Mouse (Mus musculus) Patski (cell line): ENCODE data around the gene Gm21992. TPM values are rescaled to one million over a fixed set of nuclear protein-coding genes. Genes with fewer than 3 reads are reported as not detected.

ENCODE experiments used
- ATAC-seq: fragments of 100-300 bp; one replicate; pipeline ENCODE4 v1.8.0; 2021
- CTCF ChIA-PET: fragments of 350-600 bp; sonication (Branson Sonifier 250); formaldehyde crosslinking; loops from one replicate; lab custom pipeline; 2022; ENCODE audit warnings: inconsistent platforms; lab: Charles Lee
- POLR2A ChIA-PET: fragments of 350-600 bp; sonication (Branson Sonifier 250); formaldehyde crosslinking; loops from one replicate; lab custom pipeline; 2022; ENCODE audit warnings: antibody characterized with exemption, inconsistent platforms; lab: Charles Lee
- DNase-seq: peaks from one replicate; pipeline ENCODE4 v3.0.0-alpha.2; 2011; ENCODE audit warnings: low read depth, low spot score
- H3K27me3 ChIP-seq: fragments of 371-371 bp; one replicate; pipeline ENCODE4 v1.5.1; 2021
- CTCF ChIP-seq: fragments of 100-300 bp; IDR thresholded peaks from one replicate; pipeline ENCODE4 v1.5.1; 2021
- in situ Hi-C: fragments of 300-500 bp; cut with MboI; formaldehyde crosslinking; loops from 3 replicates; pipeline ENCODE4 v1.11.1; 2018; ENCODE audit warnings: low pct_unique_long_range_greater_than_20kb, mixed read lengths
- polyA plus RNA-seq: library from polyadenylated mRNA; unstranded; gene quantifications from one replicate; pipeline ENCODE4 v1.2.3, GENCODE M21; 2021

The Gm21992 gene
- polyA plus RNA-seq, 1 experiment from 2014 or later, result 9.9 TPM

GRCm38 (mm10) chr19:4842611-4843010, 31.2 kb upstream of the Gm21992 start:
- ChIA-PET CTCF (no interaction called here), POLR2A (no interaction called here)
- no peak for ATAC-seq
- H3K27me3 ChIP-seq, result peaks cover 59% of the 10 kb centered on the region
- DNase-seq, result no peak
- in situ Hi-C loops, result loop anchor here (5.0 to 10.0 kb wide), 2 partner anchors 85 to 198 kb away; partner anchors contain the start of gene Rbm4b
- no peak for TF ChIP-seq CTCF

GRCm38 (mm10) chr19:4840848-4841247, 29.4 kb upstream of the Gm21992 start:
- peaks cover 50% of the 10 kb centered on the region for H3K27me3 ChIP-seq
- ChIA-PET POLR2A (no interaction called here), CTCF (interaction anchor here (0.9 kb wide), 1 partner anchor 85 kb away, joined by 3 read pairs; no protein-coding TSS in a partner anchor)
- in situ Hi-C loops, result loop anchor here (5.0 to 10.0 kb wide), 2 partner anchors 84 to 196 kb away; partner anchors contain the start of gene Rbm4b
- no peak for ATAC-seq
- no peak for DNase-seq
- no peak for TF ChIP-seq CTCF

- CTCF ChIA-PET, result interaction anchor here (2.0 to 2.1 kb wide), 2 partner anchors 8 to 26 kb away, joined by 7 to 9 read pairs; no protein-coding TSS in a partner anchor
- in situ Hi-C loops, result no loop called here
- POLR2A ChIA-PET, result interaction anchor here (1.1 to 1.7 kb wide), 2 partner anchors 12 to 16 kb away, joined by 3 to 4 read pairs; partner anchors contain the start of gene Ctsf
- ATAC-seq (peak; percentile 91), DNase-seq (peak; percentile 63)
- H3K27me3 ChIP-seq, result peaks cover 36% of the 10 kb centered on the region
- TF ChIP-seq CTCF, result no peak
These were observed 27.7 kb upstream of the Gm21992 start, which contains the start of the genes Ccs and Ccdc87 for GRCm38 (mm10) chr19:4839149-4839548. Ccs (minus strand) TSS chr19:4839332. Ccdc87 (plus strand) TSS chr19:4839366.

- H3K27me3 ChIP-seq, result peaks cover 35% of the 10 kb centered on the region
- ChIA-PET CTCF (interaction anchor here (1.2 to 2.1 kb wide), 3 partner anchors 9 to 26 kb away, joined by 3 to 9 read pairs (median 7); no protein-coding TSS in a partner anchor), POLR2A (interaction anchor here (0.6 to 1.7 kb wide), 4 partner anchors 12 to 926 kb away, joined by 3 to 7 read pairs (median 4); partner anchors contain the start of genes Ndufs8 and Rbm4b)
- in situ Hi-C loops, result no loop called here
- ATAC-seq, result peak; percentile 40
- no peak for TF ChIP-seq CTCF
- no peak for DNase-seq
These were observed 27.2 kb upstream of the Gm21992 start for GRCm38 (mm10) chr19:4838526-4839140.

- TF ChIP-seq CTCF, result no peak
- H3K27me3 ChIP-seq, result peaks cover 24% of the 10 kb centered on the region
- no peak for ATAC-seq
- in situ Hi-C loops, result no loop called here
- no peak for DNase-seq
- ChIA-PET CTCF (interaction anchor here (1.4 kb wide), 1 partner anchor 10 kb away, joined by 3 read pairs; no protein-coding TSS in a partner anchor), POLR2A (no interaction called here)
These were observed 25.6 kb upstream of the Gm21992 start for GRCm38 (mm10) chr19:4837049-4837448.

GRCm38 (mm10) chr19:4836096-4836495, 24.7 kb upstream of the Gm21992 start:
- POLR2A ChIA-PET, result no interaction called here
- CTCF ChIA-PET, result interaction anchor here (1.4 kb wide), 1 partner anchor 11 kb away, joined by 3 read pairs; no protein-coding TSS in a partner anchor

GRCm38 (mm10) chr19:4833977-4834376, 22.6 kb upstream of the Gm21992 start:
- DNase-seq, result no peak
- ChIA-PET POLR2A (no interaction called here), CTCF (interaction anchor here (1.8 kb wide), 1 partner anchor 11 kb away, joined by 5 read pairs; no protein-coding TSS in a partner anchor)
- no peak for TF ChIP-seq CTCF
- in situ Hi-C loops, result no loop called here
- no peak for ATAC-seq
- no peaks in the 10 kb centered on the region for H3K27me3 ChIP-seq

More at GRCm38 (mm10) chr19:4836096-4836495, 24.7 kb upstream of the Gm21992 start:
- no peak for ATAC-seq
- TF ChIP-seq CTCF, result no peak
- peaks cover 15% of the 10 kb centered on the region for H3K27me3 ChIP-seq
- no peak for DNase-seq
- in situ Hi-C loops, result no loop called here

GRCm38 (mm10) chr19:4829156-4829555, 17.7 kb upstream of the Gm21992 start:
- in situ Hi-C loops, result no loop called here
- no peak for DNase-seq
- no peaks in the 10 kb centered on the region for H3K27me3 ChIP-seq
- ChIA-PET POLR2A (no interaction called here), CTCF (interaction anchor here (1.3 kb wide), 1 partner anchor 27 kb away, joined by 3 read pairs; no protein-coding TSS in a partner anchor)
- ATAC-seq, result no peak
- no peak for TF ChIP-seq CTCF

- in situ Hi-C loops, result no loop called here
- DNase-seq (no peak), ATAC-seq (no peak)
- ChIA-PET CTCF (no interaction called here), POLR2A (no interaction called here)
- TF ChIP-seq CTCF, result no peak
- H3K27me3 ChIP-seq, result no peaks in the 10 kb centered on the region
These were observed 17.2 kb upstream of the Gm21992 start for GRCm38 (mm10) chr19:4828444-4829114.

- no peaks in the 10 kb centered on the region for H3K27me3 ChIP-seq
- DNase-seq, result no peak
- no peak for TF ChIP-seq CTCF
- in situ Hi-C loops, result no loop called here
- ATAC-seq, result no peak
- POLR2A ChIA-PET, result interaction anchor here (0.7 to 1.2 kb wide), 2 partner anchors 9 to 87 kb away, joined by 3 to 6 read pairs; partner anchors contain the start of genes Gm21992 and Rbm14
- CTCF ChIA-PET, result interaction anchor here (0.9 to 1.2 kb wide), 2 partner anchors 8 to 12 kb away, joined by 3 read pairs; no protein-coding TSS in a partner anchor
These were observed 9.4 kb upstream of the Gm21992 start for GRCm38 (mm10) chr19:4820678-4821303.
